Mouse (Mus musculus) testis, adult 2 months (tissue): Measurements from ENCODE around the gene Rxfp2. TPM values are rescaled to one million over a fixed set of nuclear protein-coding genes. Genes with fewer than 3 reads are reported as not detected.

Experiments
- H3K27ac ChIP-seq: fragments of 200-500 bp; 2 replicates; pipeline ENCODE4 v1.5.1; 2012; ENCODE audit warnings: low read depth, low read length; ENCODE audit not compliant: control insufficient read depth, insufficient read depth
- H3K27me3 ChIP-seq: fragments of 200-500 bp; 2 replicates; pipeline ENCODE4 v1.6.1; 2012; ENCODE audit warnings: mild to moderate bottlenecking, low read length, moderate library complexity; ENCODE audit not compliant: control insufficient read depth, insufficient read depth
- H3K36me3 ChIP-seq: fragments of 200-500 bp; 2 replicates; pipeline ENCODE4 v1.6.1; 2012; ENCODE audit warnings: mild to moderate bottlenecking, low read length; ENCODE audit not compliant: control insufficient read depth, insufficient read depth
- H3K4me1 ChIP-seq: fragments of 200-500 bp; 2 replicates; pipeline ENCODE4 v1.6.1; 2012; ENCODE audit warnings: low read length; ENCODE audit not compliant: control insufficient read depth, insufficient read depth
- H3K4me3 ChIP-seq: fragments of 200-500 bp; 2 replicates; pipeline ENCODE4 v1.5.1; 2012; ENCODE audit warnings: low read depth, mild to moderate bottlenecking, low read length, moderate library complexity, mixed read lengths; ENCODE audit not compliant: control insufficient read depth
- CTCF ChIP-seq: fragments of 200-500 bp; IDR thresholded peaks from 2 replicates; pipeline ENCODE4 v1.5.1; 2012; ENCODE audit warnings: low read depth, mild to moderate bottlenecking, inconsistent platforms, low read length, moderate library complexity; ENCODE audit not compliant: control insufficient read depth, insufficient read depth, insufficient replicate concordance
- POLR2A ChIP-seq: fragments of 200-500 bp; IDR thresholded peaks from 2 replicates; pipeline ENCODE4 v1.6.1; 2012; ENCODE audit warnings: low read depth, mild to moderate bottlenecking, inconsistent platforms, low read length, moderate library complexity; ENCODE audit not compliant: control insufficient read depth
- polyA plus RNA-seq: library from polyadenylated mRNA; depleted of rRNA; stranded (reverse); fragments of >200 nt; gene quantifications from 2 replicates; pipeline ENCODE4 v1.2.3, GENCODE M21; 2012

The Rxfp2 gene
- polyA plus RNA-seq, 1 experiment, result 14.5 TPM

DNA sequence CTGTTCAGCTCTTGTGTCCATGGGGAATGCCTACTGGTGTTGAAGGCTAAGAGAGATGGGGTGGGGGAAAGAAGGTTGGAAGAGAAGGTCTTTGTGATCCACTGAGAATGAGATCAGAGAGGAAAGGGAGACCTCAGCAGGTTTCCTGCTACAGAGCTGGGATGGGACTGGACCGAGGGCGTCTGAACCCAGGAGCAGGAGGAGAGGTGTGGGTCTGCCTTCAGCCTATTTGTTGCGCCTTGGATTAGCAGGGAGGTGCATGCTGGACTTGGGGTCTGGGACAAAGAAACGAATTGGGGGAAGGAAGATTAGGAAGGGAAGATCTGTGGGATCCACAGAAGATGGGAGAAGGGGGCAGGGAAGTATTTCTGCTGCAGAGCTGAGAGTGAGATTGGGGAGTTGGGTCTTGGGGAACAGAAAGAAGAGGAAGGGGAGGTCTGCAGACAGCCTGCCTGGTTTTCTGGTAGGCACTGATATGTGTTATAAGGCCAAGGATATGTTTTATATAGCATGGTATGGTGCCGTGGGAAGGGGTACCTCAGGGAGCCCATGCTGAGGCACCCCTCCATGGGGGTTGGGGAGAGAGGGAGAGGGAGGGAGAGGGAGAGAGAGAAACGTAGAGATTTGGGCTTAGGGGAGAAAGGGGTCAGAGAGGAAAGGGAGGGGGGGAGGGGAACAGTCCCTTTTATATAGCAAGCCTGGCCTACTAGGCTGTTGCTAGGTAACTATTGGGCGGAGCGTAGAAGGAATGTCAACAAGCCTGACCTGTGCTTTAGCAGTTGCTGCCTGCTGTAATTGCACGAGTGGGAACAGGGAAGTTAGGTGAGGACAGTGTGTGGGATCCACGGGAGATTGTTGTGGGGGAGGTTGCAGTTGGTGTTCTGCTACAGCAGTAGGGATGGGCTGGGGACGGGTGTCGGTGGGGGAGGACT is 61.7 kb downstream of the Rxfp2 start:
- Histone ChIP-seq H3K4me1 (peaks cover 12% of the 10 kb centered on the region), H3K27ac (no peak overlapping the region; the same call in 1 of the 2 replicates), H3K4me3 (peak overlapping the region; percentile 95), H3K36me3 (no peaks in the 10 kb centered on the region), H3K27me3 (no peaks in the 10 kb centered on the region)
- TF ChIP-seq CTCF (no peak), POLR2A (peak; percentile 46; the same call in 1 of the 2 replicates)

DNA sequence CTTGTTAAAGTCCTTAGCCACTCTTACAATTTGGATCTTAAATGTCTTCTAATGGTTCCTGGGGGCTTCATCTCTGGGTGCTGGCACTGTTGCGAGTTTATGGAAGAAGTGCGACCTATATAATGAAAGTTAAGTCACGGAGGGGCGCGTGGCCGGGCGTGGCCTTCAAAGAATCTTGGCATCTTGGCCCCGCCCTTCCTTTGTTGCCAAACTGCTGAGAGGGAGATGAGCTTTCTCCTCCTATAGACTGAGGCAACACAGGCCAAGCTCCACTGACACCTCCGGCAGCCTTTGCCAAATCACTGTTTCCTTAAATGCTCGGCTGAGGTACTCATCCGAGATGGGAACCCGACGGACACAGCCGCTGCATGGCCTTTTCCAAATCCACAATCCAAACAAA is 64.2 kb downstream of the Rxfp2 start:
- TF ChIP-seq CTCF, result no peak
- TF ChIP-seq POLR2A, result no peak; the same call in 1 of the 2 replicates
- peak overlapping the region; percentile 85 for H3K4me3 ChIP-seq
- peak overlapping the region; percentile 63; the same call in 1 of the 2 replicates for H3K27ac ChIP-seq
- H3K27me3 ChIP-seq, result no peaks in the 10 kb centered on the region
- peaks cover 12% of the 10 kb centered on the region for H3K4me1 ChIP-seq
- H3K36me3 ChIP-seq, result no peaks in the 10 kb centered on the region

DNA sequence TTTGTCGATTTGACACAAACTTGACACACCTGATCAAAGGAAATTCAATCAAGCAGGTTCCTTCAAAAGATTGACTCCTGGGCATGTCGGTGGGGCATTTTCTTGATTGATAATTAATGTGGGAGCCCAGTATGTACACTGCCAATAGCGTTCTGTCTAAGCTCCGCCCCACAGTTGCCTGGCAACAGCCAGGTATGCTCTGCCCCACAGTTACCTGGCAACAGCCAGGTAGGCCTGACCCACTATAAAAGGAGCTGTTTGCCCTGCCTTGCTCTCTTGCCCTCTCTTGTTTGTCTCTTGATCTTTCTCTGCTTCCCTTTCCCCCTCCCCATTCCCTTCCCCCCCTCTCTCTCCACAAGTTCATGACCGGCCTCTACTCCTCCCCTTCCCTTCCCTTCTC is 64.7 kb downstream of the Rxfp2 start:
- H3K27me3 ChIP-seq, result no peaks in the 10 kb centered on the region
- no peaks in the 10 kb centered on the region for H3K36me3 ChIP-seq
- H3K4me3 ChIP-seq, result peak overlapping the region; percentile 85
- TF ChIP-seq CTCF (no peak), POLR2A (no peak)
- peaks cover 12% of the 10 kb centered on the region for H3K4me1 ChIP-seq
- H3K27ac ChIP-seq, result peak overlapping the region; percentile 63; the same call in 1 of the 2 replicates

DNA sequence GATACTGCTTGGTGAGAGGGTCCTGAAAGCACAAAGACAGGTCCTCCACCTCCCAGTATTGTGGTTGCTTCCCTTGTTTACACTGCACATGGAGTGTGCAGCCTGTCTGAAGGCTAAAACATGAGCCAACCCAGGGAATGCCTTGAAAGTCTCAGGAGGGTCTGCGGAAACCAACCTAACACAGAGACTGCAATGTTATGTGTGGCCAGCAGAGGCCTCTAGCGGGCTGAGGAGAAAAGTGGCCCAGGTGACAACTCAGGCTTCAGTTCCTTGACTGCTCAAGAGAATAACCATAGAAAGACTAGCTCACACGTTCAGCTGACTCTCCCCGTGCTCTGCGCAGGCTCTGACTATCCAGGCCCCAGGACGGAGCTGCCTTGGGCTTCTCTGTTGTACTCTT is 79.1 kb downstream of the Rxfp2 start:
- H3K27me3 ChIP-seq, result no peaks in the 10 kb centered on the region
- no peak for TF ChIP-seq POLR2A
- TF ChIP-seq CTCF, result peak; percentile 74; the same call in 1 of the 2 replicates
- no peak overlapping the region for H3K27ac ChIP-seq
- no peak overlapping the region for H3K4me3 ChIP-seq
- peaks cover 7% of the 10 kb centered on the region for H3K4me1 ChIP-seq
- no peaks in the 10 kb centered on the region for H3K36me3 ChIP-seq

DNA sequence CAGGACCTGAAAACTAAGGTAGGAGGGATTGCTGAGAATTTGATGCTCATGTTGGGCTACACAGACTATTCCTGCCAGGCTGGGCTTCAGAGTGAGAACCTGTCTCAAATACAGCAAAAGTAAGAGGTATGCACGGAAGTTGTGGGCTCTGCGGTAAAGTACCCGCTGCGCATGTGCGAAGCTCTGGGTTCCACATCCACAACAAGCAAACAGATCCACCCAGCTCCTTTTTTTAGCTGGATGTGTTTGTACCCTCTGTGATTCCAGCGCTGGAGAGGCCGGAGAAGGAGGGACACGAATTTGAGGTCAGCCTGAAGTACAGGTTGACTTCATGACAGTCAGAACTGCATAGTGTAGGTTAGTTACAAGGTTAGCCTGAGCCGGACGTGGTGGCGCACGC is 80.3 kb downstream of the Rxfp2 start:
- no peak for TF ChIP-seq POLR2A
- no peak for TF ChIP-seq CTCF

DNA sequence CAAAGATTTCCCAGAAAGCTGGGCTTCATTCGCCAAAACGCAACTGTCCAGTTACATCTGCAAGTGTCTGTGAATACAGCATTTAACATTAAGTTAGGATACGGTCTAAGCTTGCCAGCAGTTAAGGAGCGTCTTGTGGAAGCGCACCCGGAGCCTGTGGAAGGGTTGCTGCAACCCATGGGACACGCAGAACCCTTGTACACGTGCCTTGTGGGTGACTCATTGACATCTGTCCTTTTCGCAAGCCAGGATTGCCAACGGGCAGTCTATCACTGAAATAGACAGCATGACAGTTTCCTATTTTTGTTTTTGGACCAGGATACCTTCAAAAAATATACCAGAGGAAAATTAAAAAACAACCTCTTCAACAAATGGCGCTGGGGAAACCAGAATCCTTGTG is 83.3 kb downstream of the Rxfp2 start:
- Histone ChIP-seq H3K36me3 (no peaks in the 10 kb centered on the region), H3K27ac (no peak overlapping the region), H3K4me1 (peaks cover 7% of the 10 kb centered on the region), H3K4me3 (no peak overlapping the region), H3K27me3 (no peaks in the 10 kb centered on the region)
- TF ChIP-seq CTCF, result no peak
- no peak for TF ChIP-seq POLR2A

More for the DNA sequence above, 80.3 kb downstream of the Rxfp2 start:
- Histone ChIP-seq H3K4me1 (peaks cover 7% of the 10 kb centered on the region), H3K27me3 (no peaks in the 10 kb centered on the region), H3K27ac (no peak overlapping the region), H3K36me3 (no peaks in the 10 kb centered on the region), H3K4me3 (no peak overlapping the region)

DNA sequence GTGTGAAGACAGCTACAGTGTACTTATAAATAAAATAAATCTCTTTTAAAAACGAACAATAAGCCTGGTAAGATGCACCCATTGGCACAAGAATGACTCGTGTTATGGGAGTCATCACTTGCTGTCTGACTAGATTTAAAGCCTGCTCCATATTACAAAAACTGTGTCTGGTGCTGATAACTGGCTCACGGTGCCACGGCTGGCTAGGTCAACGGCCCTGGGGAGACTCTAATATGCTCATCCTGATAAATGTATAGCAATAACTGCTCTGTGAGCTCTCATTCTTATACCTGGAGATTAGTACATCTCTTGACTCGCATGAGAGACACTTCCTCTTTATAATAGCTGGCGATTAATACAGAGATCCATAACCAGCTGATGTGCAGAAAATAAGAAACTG is 87.9 kb downstream of the Rxfp2 start:
- no peak for TF ChIP-seq POLR2A
- no peak for TF ChIP-seq CTCF

DNA sequence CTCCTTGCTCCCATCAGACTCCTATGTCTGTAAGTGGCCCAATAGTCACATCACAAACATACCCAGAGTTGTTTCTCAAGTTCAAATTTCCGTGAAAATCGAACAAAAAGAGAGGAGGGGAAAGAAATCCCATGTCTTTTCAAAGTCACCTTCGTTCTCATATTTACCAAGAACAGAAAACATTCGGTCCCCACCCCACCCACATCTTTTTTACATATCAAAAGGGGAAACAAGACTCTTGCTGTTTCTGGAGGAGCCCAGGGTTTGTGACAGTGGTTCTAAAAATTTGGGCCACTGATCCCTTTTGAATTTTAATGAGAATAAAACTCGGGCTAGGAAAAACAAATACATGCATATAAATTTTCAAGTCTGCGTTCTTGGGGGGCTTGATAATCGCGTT is 92.8 kb downstream of the Rxfp2 start:
- Histone ChIP-seq H3K27me3 (no peaks in the 10 kb centered on the region), H3K4me3 (no peak overlapping the region), H3K27ac (no peak overlapping the region), H3K4me1 (peaks cover 2% of the 10 kb centered on the region; the same call in 1 of the 2 replicates), H3K36me3 (no peaks in the 10 kb centered on the region)
- no peak for TF ChIP-seq CTCF
- TF ChIP-seq POLR2A, result no peak

More for the DNA sequence above, 87.9 kb downstream of the Rxfp2 start:
- no peaks in the 10 kb centered on the region for H3K36me3 ChIP-seq
- no peaks in the 10 kb centered on the region for H3K4me1 ChIP-seq
- H3K4me3 ChIP-seq, result no peak overlapping the region
- no peak overlapping the region for H3K27ac ChIP-seq
- no peaks in the 10 kb centered on the region for H3K27me3 ChIP-seq
